Mouse (Mus musculus) layer of hippocampus, adult 18-20 months (tissue): Measurements from ENCODE around the gene Dnmt3b. TPM values are rescaled to one million over a fixed set of nuclear protein-coding genes. Genes with fewer than 3 reads are reported as not detected.
A peak's percentile ranks its signal among the peaks of the same experiment; 100 is the strongest.
"Not testable (repeated sequence)": the region's sequence is repeated elsewhere in the genome, so short reads cannot be mapped to it uniquely, and the experiment has no call there.

Experiments
- DNase-seq, 2 experiments: peaks; one replicate each; pipeline ENCODE4 v3.0.0; 2022; ENCODE audit warnings: low spot score in 2 of 2
- total RNA-seq, 2 experiments: library from RNA; stranded (reverse); gene quantifications; 2 replicates each; pipeline ENCODE4 v1.2.3; 2021

Dnmt3b gene
- total RNA-seq, 2 experiments from 2014 or later, result 0.87 to 1.5 TPM

DNA sequence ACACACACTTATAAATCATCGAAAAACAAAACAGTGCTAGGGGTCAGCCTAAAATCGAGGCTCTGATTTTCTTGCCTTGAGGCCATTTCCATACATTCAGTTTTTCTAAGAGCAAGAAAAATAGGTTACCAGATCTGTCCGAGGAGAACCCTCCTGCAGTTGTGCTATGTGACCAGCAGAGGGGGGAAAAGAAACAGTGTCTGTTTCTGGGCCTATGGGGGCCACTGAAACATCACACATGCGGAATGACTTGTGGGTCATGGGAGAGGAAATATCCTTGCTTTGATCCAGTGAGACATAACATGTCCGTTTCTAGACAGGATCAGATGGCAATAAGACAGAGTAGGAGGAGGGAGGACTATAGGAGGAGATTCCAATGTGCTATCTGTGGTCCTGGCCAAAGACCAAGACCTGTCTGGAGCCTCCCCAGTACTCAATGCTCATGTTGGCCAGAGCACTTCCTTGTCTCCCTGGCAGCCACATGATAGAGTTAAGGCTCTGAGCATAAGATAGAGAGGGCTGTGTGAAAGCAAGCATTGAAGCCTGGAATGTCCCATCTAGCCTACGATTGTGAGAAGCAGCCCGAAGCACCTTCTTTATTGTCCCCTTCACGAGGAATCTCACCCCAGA is 61.6 kb downstream of the Dnmt3b start:
- peak; percentile 4 to 30 for DNase-seq

DNA sequence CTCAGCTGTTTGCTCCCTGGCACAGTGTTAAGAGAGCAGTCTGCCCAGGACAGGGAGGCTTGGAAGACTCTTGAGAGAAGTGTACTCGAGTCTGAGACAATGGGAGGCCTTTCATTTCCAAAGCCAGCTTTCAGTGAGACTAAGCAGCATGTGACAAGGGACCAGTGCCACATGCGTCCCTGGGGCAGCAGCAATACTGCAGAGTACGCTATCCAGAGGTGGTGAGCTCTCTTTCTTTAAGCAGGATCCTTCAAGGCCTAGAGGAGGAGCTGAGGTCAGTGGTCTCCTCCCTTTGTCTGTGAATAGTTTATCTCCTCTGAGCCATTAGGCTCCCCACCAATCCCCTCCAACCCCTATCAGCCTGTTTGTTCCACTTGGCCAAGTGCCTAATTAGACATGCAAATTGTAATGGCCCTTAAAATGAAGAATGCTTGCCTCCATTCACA is 63.4 kb downstream of the Dnmt3b start:
- peak; percentile 2 to 44 for DNase-seq

DNA sequence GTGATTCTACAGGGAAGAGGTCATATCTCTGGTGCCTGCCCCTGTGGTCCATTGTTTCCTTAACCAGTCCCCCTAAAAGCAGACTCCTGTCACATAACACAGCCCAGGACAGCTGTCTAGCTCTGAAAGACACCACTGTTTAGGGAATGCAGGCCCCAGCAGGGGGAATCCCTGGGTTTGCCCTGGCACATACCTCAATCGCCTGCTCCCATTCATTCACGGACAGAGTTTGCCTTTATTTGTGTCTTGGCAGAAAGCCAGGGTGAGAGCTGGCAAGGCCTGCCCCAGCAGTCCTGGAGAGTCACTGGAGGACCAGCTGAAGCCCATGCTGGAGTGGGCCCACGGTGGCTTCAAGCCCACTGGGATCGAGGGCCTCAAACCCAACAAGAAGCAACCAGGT is 64.0 kb downstream of the Dnmt3b start:
- peak; percentile 52 to 75 for DNase-seq

DNA sequence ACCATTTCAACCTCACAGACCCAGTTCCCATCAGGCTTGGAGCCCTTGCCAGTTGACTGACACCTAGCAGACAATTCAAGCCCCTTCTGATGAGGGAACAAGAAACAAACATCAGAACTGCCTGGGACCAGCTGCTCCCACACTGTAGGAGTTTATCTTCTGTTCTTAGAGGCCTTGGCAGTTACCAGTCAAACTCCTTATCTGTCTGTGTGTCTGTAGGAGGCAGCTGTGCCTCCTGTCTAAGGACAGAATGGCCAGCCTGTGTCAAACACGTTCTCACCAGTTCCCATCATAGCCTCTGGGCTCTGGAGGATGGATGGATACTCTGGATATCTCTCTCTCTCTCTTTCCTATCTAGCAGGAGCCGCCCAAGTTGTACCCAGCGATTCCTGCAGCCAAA is 68.6 kb downstream of the Dnmt3b start:
- not testable (repeated sequence) for DNase-seq

GRCm38 (mm10) chr2:153723098-153723497 is 73.8 kb downstream of the Dnmt3b start:
- no peak for DNase-seq

DNA sequence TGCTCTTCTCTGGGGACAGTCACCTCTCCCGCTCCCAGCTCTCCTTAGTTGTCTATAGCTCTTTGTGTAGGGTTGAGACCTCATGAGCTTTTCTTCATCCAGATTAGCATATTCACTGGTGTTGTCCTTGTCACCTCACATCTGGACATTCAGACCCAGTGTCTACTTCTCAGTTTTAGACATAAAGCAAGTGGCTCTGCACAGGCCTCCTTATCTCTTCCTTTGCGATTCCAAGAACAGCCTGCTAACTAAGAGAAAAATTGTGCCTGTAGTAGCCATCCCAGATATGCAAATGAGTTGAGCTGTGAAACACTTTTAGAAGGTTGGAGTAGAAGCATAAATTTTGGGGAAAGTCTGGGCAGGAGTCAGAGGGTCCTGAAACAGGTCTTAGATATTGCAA is 75.2 kb downstream of the Dnmt3b start:
- DNase-seq, result no peak

GRCm38 (mm10) chr2:153724871-153725270 is 75.6 kb downstream of the Dnmt3b start:
- DNase-seq, result no peak

DNA sequence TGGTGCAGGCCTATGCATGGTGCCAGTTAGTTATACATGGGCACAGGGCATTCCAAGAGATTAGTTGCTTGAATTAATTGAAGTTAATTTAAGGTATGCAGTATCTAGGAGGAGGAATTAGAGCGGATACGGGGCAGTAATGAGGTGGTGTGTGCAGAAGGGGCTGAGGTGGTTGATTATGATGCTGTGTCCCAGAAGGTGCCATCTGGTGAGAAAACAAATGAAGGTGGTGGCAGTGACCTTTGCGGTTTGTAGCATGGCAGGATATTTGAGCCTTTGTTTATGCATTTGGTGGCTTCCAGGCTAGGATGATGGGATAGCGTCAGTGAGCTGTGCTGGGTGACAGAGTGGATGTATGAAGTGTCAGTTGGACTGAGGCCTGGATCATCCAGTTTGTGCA is 76.0 kb downstream of the Dnmt3b start:
- DNase-seq, result no peak

GRCm38 (mm10) chr2:153734033-153734432 is 84.8 kb downstream of the Dnmt3b start:
- DNase-seq, result no peak

Other genes with a start within 250 kb of the Dnmt3b start
- not detected for gene 4930404H24Rik, start 156.7 kb upstream of the Dnmt3b start, total RNA-seq
- 10 to 100 TPM; 46.5 to 48.1 TPM for gene Nol4l, start 119.5 kb upstream of the Dnmt3b start, total RNA-seq
- gene Commd7, start 16.7 kb upstream of the Dnmt3b start, total RNA-seq, result 10 to 100 TPM; 30.6 to 31.5 TPM
- gene Dnmt3c, start 47.2 kb downstream of the Dnmt3b start, total RNA-seq, result under 1 TPM in 1 of 2 experiments, not detected in 1; 0.15 TPM
- 10 to 100 TPM; 63.1 to 78.1 TPM for gene Mapre1, start 91.8 kb downstream of the Dnmt3b start, total RNA-seq
- gene Efcab8, start 130.5 kb downstream of the Dnmt3b start, total RNA-seq, result under 1 TPM in 1 of 2 experiments, not detected in 1; 0.28 TPM
- not detected for gene Sun5, start 221.6 kb downstream of the Dnmt3b start, total RNA-seq
- gene Bpifb2, start 225.6 kb downstream of the Dnmt3b start, total RNA-seq, result not detected